Mouse (Mus musculus): ENCODE measurements around the gene Alg12.
"Not testable (repeated sequence)": the region's sequence is repeated elsewhere in the genome, so short reads cannot be mapped to it uniquely, and the experiment has no call there.

Alg12 gene

GRCm38 (mm10) chr15:88799950-88800371, 19.2 kb downstream of the Alg12 start:
- in situ Hi-C loops (cut with MboI, MseI) = no loop called here

- in situ Hi-C loops (cut with MboI, MseI) = not testable (repeated sequence)
Measured at GRCm38 (mm10) chr15:88794729-88795128, 24.4 kb downstream of the Alg12 start.

- in situ Hi-C loops (cut with MboI, MseI) = no loop called here
Measured at GRCm38 (mm10) chr15:88792140-88792850, 26.8 kb downstream of the Alg12 start.

- in situ Hi-C loops (cut with MboI, MseI) = not testable (repeated sequence)
Measured at GRCm38 (mm10) chr15:88774630-88775029, 44.5 kb downstream of the Alg12 start.

GRCm38 (mm10) chr15:88768537-88768936, 50.6 kb downstream of the Alg12 start:
- in situ Hi-C loops (cut with MboI, MseI) = no loop called here

- in situ Hi-C loops (cut with MboI, MseI) = not testable (repeated sequence)
Measured at GRCm38 (mm10) chr15:88766139-88766538, 53.0 kb downstream of the Alg12 start.

- in situ Hi-C loops (cut with MboI, MseI) = no loop called here
Measured at GRCm38 (mm10) chr15:88761551-88761950, 57.6 kb downstream of the Alg12 start.

- in situ Hi-C loops (cut with MboI, MseI) = no loop called here
Measured at GRCm38 (mm10) chr15:88758061-88758460, 61.1 kb downstream of the Alg12 start.

GRCm38 (mm10) chr15:88755761-88756160, 63.4 kb downstream of the Alg12 start:
- in situ Hi-C loops (cut with MboI, MseI) = no loop called here
